Mouse (Mus musculus) ES-Bruce4 (cell line): ENCODE measurements around the gene Stk17b. TPM values are rescaled to one million over a fixed set of nuclear protein-coding genes. Genes with fewer than 3 reads are reported as not detected.

Experiments
- H3K27ac ChIP-seq: 2 replicates; pipeline ENCODE4 v1.5.1; 2012; ENCODE audit warnings: low read length, inconsistent platforms; ENCODE audit not compliant: insufficient read depth
- H3K27me3 ChIP-seq: 2 replicates; pipeline ENCODE4 v1.6.1; 2012; ENCODE audit warnings: mild to moderate bottlenecking, low read length, inconsistent platforms; ENCODE audit not compliant: control insufficient read depth, poor library complexity, insufficient read depth, severe bottlenecking
- H3K36me3 ChIP-seq: 2 replicates; pipeline ENCODE4 v1.6.1; 2012; ENCODE audit warnings: inconsistent platforms, mild to moderate bottlenecking, low read length, moderate library complexity; ENCODE audit not compliant: control insufficient read depth, poor library complexity, insufficient read depth, severe bottlenecking
- H3K4me1 ChIP-seq: one replicate; pipeline ENCODE4 v1.8.1; 2011; ENCODE audit warnings: low read length; ENCODE audit not compliant: control insufficient read depth, insufficient read depth
- H3K4me3 ChIP-seq: 2 replicates; pipeline ENCODE4 v1.5.1; 2011; ENCODE audit warnings: low read depth, mild to moderate bottlenecking, low read length
- H3K9ac ChIP-seq: 2 replicates; pipeline ENCODE4 v1.6.1; 2012; ENCODE audit warnings: low read depth, mild to moderate bottlenecking, inconsistent platforms; ENCODE audit not compliant: poor library complexity, severe bottlenecking
- H3K9me3 ChIP-seq: replicated peaks from 2 replicates; pipeline ENCODE4 v1.6.1; 2012; ENCODE audit warnings: mild to moderate bottlenecking, low read length, inconsistent platforms; ENCODE audit not compliant: control insufficient read depth, poor library complexity, insufficient read depth, severe bottlenecking
- CTCF ChIP-seq: IDR thresholded peaks from one replicate; pipeline ENCODE4 v1.8.1; 2011; ENCODE audit warnings: low read depth, low read length
- EP300 ChIP-seq: IDR thresholded peaks from 2 replicates; pipeline ENCODE4 v1.6.1; 2011; ENCODE audit warnings: low read depth, low read length; ENCODE audit not compliant: insufficient read depth
- POLR2A ChIP-seq: IDR thresholded peaks from one replicate; pipeline ENCODE4 v1.8.1; 2011; ENCODE audit warnings: low read length; ENCODE audit not compliant: insufficient read depth
- polyA plus RNA-seq: library from polyadenylated mRNA; stranded (reverse); fragments of >200 nt; gene quantifications from 2 replicates; pipeline ENCODE4 v1.2.4, GENCODE M21; 2011; ENCODE audit warnings: low read depth; ENCODE audit not compliant: missing spikeins, insufficient read depth, insufficient read length

The Stk17b gene
- polyA plus RNA-seq, 1 experiment, result 48.1 TPM

DNA sequence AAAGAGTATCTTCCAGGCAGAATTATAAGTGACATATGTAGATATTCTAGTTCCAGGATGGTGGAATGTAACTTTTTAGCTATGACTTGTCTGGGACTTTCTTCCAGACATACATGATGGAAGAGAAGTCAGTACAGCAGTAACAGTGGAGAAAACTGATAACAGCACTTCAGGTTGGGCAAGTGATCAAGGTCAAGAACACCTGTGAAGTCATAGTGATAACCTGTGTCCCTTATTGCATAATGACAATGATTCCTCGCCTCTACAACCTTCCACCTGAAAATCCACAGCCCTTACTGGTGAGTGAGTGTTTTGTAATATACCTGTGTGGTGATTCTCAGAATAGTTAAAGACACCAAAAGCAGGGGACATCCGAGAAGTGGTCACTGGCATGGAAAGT is 9.3 kb upstream of the Stk17b start:
- Histone ChIP-seq H3K27me3 (no peaks in the 10 kb centered on the region), H3K4me1 (no peaks in the 10 kb centered on the region), H3K4me3 (no peak overlapping the region), H3K9me3 (no peaks in the 10 kb centered on the region), H3K9ac (no peak overlapping the region), H3K36me3 (no peaks in the 10 kb centered on the region), H3K27ac (no peak overlapping the region)
- TF ChIP-seq EP300 (no peak), CTCF (no peak), POLR2A (no peak)

- TF ChIP-seq POLR2A (no peak), EP300 (no peak)
- Histone ChIP-seq H3K9ac (no peak overlapping the region), H3K27me3 (no peaks in the 10 kb centered on the region), H3K9me3 (no peaks in the 10 kb centered on the region), H3K4me1 (no peaks in the 10 kb centered on the region), H3K36me3 (no peaks in the 10 kb centered on the region), H3K4me3 (no peak overlapping the region), H3K27ac (no peak overlapping the region)
Measured at GRCm38 (mm10) chr1:53791343-53791742, 6.3 kb upstream of the Stk17b start.

DNA sequence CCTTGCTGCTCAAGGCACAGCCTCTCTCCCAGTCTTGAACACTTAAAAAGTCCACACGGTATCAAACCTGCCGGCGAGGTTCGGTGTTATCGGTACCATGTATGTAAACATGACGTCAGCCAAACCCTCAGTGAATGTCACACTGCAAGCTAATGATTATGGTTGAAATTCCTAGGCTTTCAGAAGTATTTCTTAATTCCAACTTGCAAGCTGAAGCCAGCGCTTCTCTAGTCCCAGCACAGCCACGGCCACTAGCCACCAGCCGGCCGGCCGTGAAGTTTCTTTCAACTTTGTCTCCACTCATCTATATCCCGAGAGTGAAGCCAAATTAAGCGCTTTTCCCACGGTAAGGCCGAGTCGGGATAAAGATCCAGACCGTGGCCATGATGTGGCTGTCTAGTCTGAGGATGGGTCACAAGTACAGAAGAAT is 718 bp downstream of the Stk17b start:
- Histone ChIP-seq H3K9ac (peak overlapping the region; percentile 65), H3K9me3 (no peaks in the 10 kb centered on the region), H3K4me3 (peak overlapping the region; percentile 94), H3K4me1 (no peaks in the 10 kb centered on the region), H3K27ac (no peak overlapping the region), H3K36me3 (no peaks in the 10 kb centered on the region), H3K27me3 (no peaks in the 10 kb centered on the region)
- TF ChIP-seq CTCF (no peak), EP300 (no peak), POLR2A (no peak)

DNA sequence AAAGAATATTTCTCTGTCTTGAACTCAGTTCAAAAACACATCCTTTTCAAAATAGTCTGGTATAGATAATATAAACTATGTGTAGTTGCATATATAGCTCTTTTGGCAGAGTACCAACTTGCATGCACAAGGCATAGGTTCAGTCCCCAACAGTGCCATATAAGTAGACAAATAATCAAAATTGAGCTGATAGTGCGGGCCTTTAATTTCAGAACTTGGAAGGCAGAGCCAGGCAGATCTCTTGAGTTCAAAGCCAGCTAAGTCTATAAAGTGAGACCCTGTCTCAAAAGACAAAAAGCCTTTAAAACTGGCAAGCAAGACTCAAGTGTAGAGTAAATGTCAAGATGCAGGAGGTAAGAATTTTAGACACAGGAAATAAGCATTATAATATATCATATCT is 2.1 kb downstream of the Stk17b start:
- no peaks in the 10 kb centered on the region for H3K27me3 ChIP-seq
- TF ChIP-seq POLR2A (no peak), CTCF (no peak), EP300 (no peak)
- no peaks in the 10 kb centered on the region for H3K36me3 ChIP-seq
- no peaks in the 10 kb centered on the region for H3K4me1 ChIP-seq
- H3K9ac ChIP-seq, result no peak overlapping the region
- H3K4me3 ChIP-seq, result no peak overlapping the region
- no peaks in the 10 kb centered on the region for H3K9me3 ChIP-seq
- H3K27ac ChIP-seq, result no peak overlapping the region

- TF ChIP-seq EP300 (no peak), POLR2A (no peak), CTCF (no peak)
- Histone ChIP-seq H3K27me3 (no peaks in the 10 kb centered on the region), H3K9me3 (no peaks in the 10 kb centered on the region), H3K9ac (no peak overlapping the region), H3K4me3 (no peak overlapping the region), H3K36me3 (no peaks in the 10 kb centered on the region), H3K27ac (no peak overlapping the region), H3K4me1 (peaks cover 1% of the 10 kb centered on the region)
Measured at GRCm38 (mm10) chr1:53782079-53782478, 2.9 kb downstream of the Stk17b start.

DNA sequence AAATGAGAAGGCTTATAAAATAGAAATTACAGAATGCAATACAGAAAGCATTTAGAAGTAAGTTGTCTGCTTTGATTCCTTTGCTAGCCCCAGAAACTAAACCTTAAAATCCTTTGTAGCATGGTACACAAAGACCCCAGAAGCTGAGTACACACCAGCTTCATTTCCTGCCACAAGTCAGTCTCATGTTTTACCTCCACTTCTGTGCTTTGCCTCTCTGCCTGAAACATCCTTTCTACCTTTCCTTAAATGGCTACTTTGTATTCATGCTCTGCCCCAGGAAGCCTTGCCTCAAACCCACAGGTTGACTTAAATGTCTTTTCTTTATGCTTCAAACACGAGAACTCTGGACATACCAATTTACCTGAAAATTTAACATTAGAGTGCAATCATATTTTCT is 3.7 kb downstream of the Stk17b start:
- Histone ChIP-seq H3K36me3 (no peaks in the 10 kb centered on the region), H3K4me3 (no peak overlapping the region), H3K27me3 (no peaks in the 10 kb centered on the region), H3K9ac (no peak overlapping the region), H3K4me1 (peaks cover 1% of the 10 kb centered on the region), H3K27ac (no peak overlapping the region), H3K9me3 (no peaks in the 10 kb centered on the region)
- TF ChIP-seq EP300 (no peak), CTCF (no peak), POLR2A (no peak)
